Mouse (Mus musculus): ENCODE measurements at regions not wholly inside any gene's neighbourhood (a gene's known extent, or its start where the extent isn't known, plus 50 kb on each side); places are given as distances from the start of the nearest gene placed in this dataset.

- Histone ChIP-seq H3K27ac (ENCODE audit: low read depth) (no peak overlapping the region), H3K4me2 (ENCODE audit: low read length) (no peak overlapping the region), H3K9ac (ENCODE audit: low read length) (no peak overlapping the region), H3K4me3 (ENCODE audit: low read depth, low read length) (no peak overlapping the region), H3K4me1 (replicated peaks; ENCODE audit: control insufficient read depth, insufficient read depth, low read length) (peaks cover 30% of the 10 kb centered on the region), H3K36me3 (ENCODE audit: control insufficient read depth, insufficient read depth, low read length) (no peaks in the 10 kb centered on the region), H3K9me3 (ENCODE audit: control insufficient read depth, low read length) (no peaks in the 10 kb centered on the region; the same call in 1 of the 2 replicates), H3K27me3 (replicated peaks; ENCODE audit: control insufficient read depth, insufficient read depth, low read length) (no peaks in the 10 kb centered on the region)
- ATAC-seq (replicated peaks; ENCODE audit: low FRiP score, low TSS enrichment, low read depth): no peak
- DNase-seq (ENCODE audit: low spot score): no peak
- 84% methylated on average over 9 of the region's 9 CpGs for WGBS
Measured at GRCm38 (mm10) chr14:25340845-25341244, 118.1 kb upstream of the Zmiz1 start.

- DNase-seq (ENCODE audit: low spot score) (no peak), ATAC-seq (replicated peaks; ENCODE audit: low FRiP score, low TSS enrichment, low read depth) (peak; percentile 62; the same call in 1 of the 2 replicates)
- no peaks in the 10 kb centered on the region for H3K36me3 ChIP-seq (ENCODE audit: control insufficient read depth, insufficient read depth, low read length)
- no peak overlapping the region for H3K9ac ChIP-seq (ENCODE audit: low read length)
- no peak overlapping the region for H3K27ac ChIP-seq (ENCODE audit: low read depth)
- no peak overlapping the region for H3K4me2 ChIP-seq (ENCODE audit: low read length)
- H3K9me3 ChIP-seq (ENCODE audit: control insufficient read depth, low read length): no peaks in the 10 kb centered on the region
- H3K4me3 ChIP-seq (ENCODE audit: low read depth, low read length): no peak overlapping the region
- peaks cover 30% of the 10 kb centered on the region for H3K4me1 ChIP-seq (replicated peaks; ENCODE audit: control insufficient read depth, insufficient read depth, low read length)
- no peaks in the 10 kb centered on the region for H3K27me3 ChIP-seq (replicated peaks; ENCODE audit: control insufficient read depth, insufficient read depth, low read length)
- 58% methylated on average over 9 of the region's 9 CpGs for WGBS
Measured at GRCm38 (mm10) chr14:25341848-25342427, 117.0 kb upstream of the Zmiz1 start.

- H3K4me1 ChIP-seq (replicated peaks; ENCODE audit: control insufficient read depth, insufficient read depth, low read length): peaks cover 27% of the 10 kb centered on the region
- DNase-seq (ENCODE audit: low spot score): no peak
- no peak overlapping the region for H3K4me3 ChIP-seq (ENCODE audit: low read depth, low read length)
- no peaks in the 10 kb centered on the region for H3K36me3 ChIP-seq (ENCODE audit: control insufficient read depth, insufficient read depth, low read length)
- H3K4me2 ChIP-seq (ENCODE audit: low read length): no peak overlapping the region
- no peak overlapping the region for H3K9ac ChIP-seq (ENCODE audit: low read length)
- H3K9me3 ChIP-seq (ENCODE audit: control insufficient read depth, low read length): no peaks in the 10 kb centered on the region
- 0 out of 2 replicates have a peak overlapping the region, but pooled peaks have one; percentile 8 for H3K27ac ChIP-seq (ENCODE audit: low read depth)
- ATAC-seq (replicated peaks; ENCODE audit: low FRiP score, low TSS enrichment, low read depth): no peak
- WGBS: 27% methylated on average over 4 of the region's 4 CpGs
- H3K27me3 ChIP-seq (replicated peaks; ENCODE audit: control insufficient read depth, insufficient read depth, low read length): no peaks in the 10 kb centered on the region
Measured at GRCm38 (mm10) chr14:25342865-25343565, 116.0 kb upstream of the Zmiz1 start.

- Histone ChIP-seq H3K27me3 (replicated peaks; ENCODE audit: control insufficient read depth, insufficient read depth, low read length) (no peaks in the 10 kb centered on the region), H3K9me3 (ENCODE audit: control insufficient read depth, low read length) (no peaks in the 10 kb centered on the region), H3K27ac (ENCODE audit: low read depth) (no peak overlapping the region), H3K36me3 (ENCODE audit: control insufficient read depth, insufficient read depth, low read length) (no peaks in the 10 kb centered on the region), H3K4me2 (ENCODE audit: low read length) (no peak overlapping the region), H3K9ac (ENCODE audit: low read length) (no peak overlapping the region), H3K4me3 (ENCODE audit: low read depth, low read length) (no peak overlapping the region), H3K4me1 (replicated peaks; ENCODE audit: control insufficient read depth, insufficient read depth, low read length) (peaks cover 19% of the 10 kb centered on the region)
- no peak for ATAC-seq (replicated peaks; ENCODE audit: low FRiP score, low TSS enrichment, low read depth)
- DNase-seq (ENCODE audit: low spot score): no peak
- WGBS: 42% methylated on average over 2 of the region's 2 CpGs
Measured at GRCm38 (mm10) chr14:25345995-25346394, 113.0 kb upstream of the Zmiz1 start.

GRCm38 (mm10) chr14:25346813-25347610 is 112.0 kb upstream of the Zmiz1 start:
- Histone ChIP-seq H3K9ac (ENCODE audit: low read length) (no peak overlapping the region), H3K4me2 (ENCODE audit: low read length) (no peak overlapping the region), H3K27me3 (replicated peaks; ENCODE audit: control insufficient read depth, insufficient read depth, low read length) (no peaks in the 10 kb centered on the region), H3K36me3 (ENCODE audit: control insufficient read depth, insufficient read depth, low read length) (no peaks in the 10 kb centered on the region), H3K4me3 (ENCODE audit: low read depth, low read length) (no peak overlapping the region), H3K27ac (ENCODE audit: low read depth) (no peak overlapping the region), H3K9me3 (ENCODE audit: control insufficient read depth, low read length) (no peaks in the 10 kb centered on the region), H3K4me1 (replicated peaks; ENCODE audit: control insufficient read depth, insufficient read depth, low read length) (peaks cover 14% of the 10 kb centered on the region)
- 78% methylated on average over 7 of the region's 7 CpGs for WGBS
- DNase-seq (ENCODE audit: low spot score) (no peak), ATAC-seq (replicated peaks; ENCODE audit: low FRiP score, low TSS enrichment, low read depth) (no peak)

GRCm38 (mm10) chr14:25350282-25350964 is 108.6 kb upstream of the Zmiz1 start:
- ATAC-seq (replicated peaks; ENCODE audit: low FRiP score, low TSS enrichment, low read depth) (no peak), DNase-seq (ENCODE audit: low spot score) (no peak)
- Histone ChIP-seq H3K36me3 (ENCODE audit: control insufficient read depth, insufficient read depth, low read length) (no peaks in the 10 kb centered on the region), H3K27ac (ENCODE audit: low read depth) (no peak overlapping the region), H3K4me2 (ENCODE audit: low read length) (no peak overlapping the region), H3K4me1 (replicated peaks; ENCODE audit: control insufficient read depth, insufficient read depth, low read length) (0 out of 2 replicates have a peak, but pooled peaks cover 5% of the 10 kb centered on the region), H3K9me3 (ENCODE audit: control insufficient read depth, low read length) (no peaks in the 10 kb centered on the region), H3K27me3 (replicated peaks; ENCODE audit: control insufficient read depth, insufficient read depth, low read length) (no peaks in the 10 kb centered on the region), H3K4me3 (ENCODE audit: low read depth, low read length) (no peak overlapping the region), H3K9ac (ENCODE audit: low read length) (no peak overlapping the region)
- WGBS: 56% methylated on average over 9 of the region's 9 CpGs

GRCm38 (mm10) chr14:25353804-25354203 is 105.2 kb upstream of the Zmiz1 start:
- Histone ChIP-seq H3K9ac (ENCODE audit: low read length) (0 out of 2 replicates have a peak overlapping the region, but pooled peaks have one; percentile 4), H3K4me1 (replicated peaks; ENCODE audit: control insufficient read depth, insufficient read depth, low read length) (0 out of 2 replicates have a peak, but pooled peaks cover 5% of the 10 kb centered on the region), H3K36me3 (ENCODE audit: control insufficient read depth, insufficient read depth, low read length) (no peaks in the 10 kb centered on the region), H3K27ac (ENCODE audit: low read depth) (peak overlapping the region; percentile 43; the same call in 1 of the 2 replicates), H3K4me2 (ENCODE audit: low read length) (no peak overlapping the region), H3K27me3 (replicated peaks; ENCODE audit: control insufficient read depth, insufficient read depth, low read length) (no peaks in the 10 kb centered on the region), H3K9me3 (ENCODE audit: control insufficient read depth, low read length) (no peaks in the 10 kb centered on the region), H3K4me3 (ENCODE audit: low read depth, low read length) (no peak overlapping the region)
- ATAC-seq (replicated peaks; ENCODE audit: low FRiP score, low TSS enrichment, low read depth) (no peak), DNase-seq (ENCODE audit: low spot score) (no peak)
- 58% methylated on average over 8 of the region's 8 CpGs for WGBS

- whole genome bisulfite sequencing: 87% methylated on average over 7 of the region's 7 CpGs
- no peaks in the 10 kb centered on the region for H3K27me3 ChIP-seq (replicated peaks; ENCODE audit: control insufficient read depth, insufficient read depth, low read length)
Measured at GRCm38 (mm10) chr14:25354288-25354850, 104.6 kb upstream of the Zmiz1 start.

More at GRCm38 (mm10) chr14:25354288-25354850, 104.6 kb upstream of the Zmiz1 start:
- Histone ChIP-seq H3K36me3 (ENCODE audit: control insufficient read depth, insufficient read depth, low read length) (no peaks in the 10 kb centered on the region), H3K9me3 (ENCODE audit: control insufficient read depth, low read length) (no peaks in the 10 kb centered on the region), H3K9ac (ENCODE audit: low read length) (no peak overlapping the region), H3K4me2 (ENCODE audit: low read length) (no peak overlapping the region), H3K4me3 (ENCODE audit: low read depth, low read length) (no peak overlapping the region), H3K27ac (ENCODE audit: low read depth) (peak overlapping the region; percentile 43; the same call in 1 of the 2 replicates), H3K4me1 (replicated peaks; ENCODE audit: control insufficient read depth, insufficient read depth, low read length) (0 out of 2 replicates have a peak, but pooled peaks cover 5% of the 10 kb centered on the region)
- DNase-seq (ENCODE audit: low spot score): no peak
- no peak for ATAC-seq (replicated peaks; ENCODE audit: low FRiP score, low TSS enrichment, low read depth)

Data from intestine, embryonic 14.5 days (tissue).